Mouse (Mus musculus) subcutaneous adipose tissue, adult 2 months (tissue): ENCODE measurements around the gene Btnl1. TPM values are rescaled to one million over a fixed set of nuclear protein-coding genes. Genes with fewer than 3 reads are reported as not detected.

Experiments used
- polyA plus RNA-seq: library from polyadenylated mRNA; depleted of rRNA; stranded (reverse); fragments of >200 nt; gene quantifications from 2 replicates; pipeline ENCODE4 v1.2.3, GENCODE M21; 2012; ENCODE audit warnings: low replicate concordance; rRNA removed

Gene Btnl1
- not detected in 2 replicates for polyA plus RNA-seq

DNA sequence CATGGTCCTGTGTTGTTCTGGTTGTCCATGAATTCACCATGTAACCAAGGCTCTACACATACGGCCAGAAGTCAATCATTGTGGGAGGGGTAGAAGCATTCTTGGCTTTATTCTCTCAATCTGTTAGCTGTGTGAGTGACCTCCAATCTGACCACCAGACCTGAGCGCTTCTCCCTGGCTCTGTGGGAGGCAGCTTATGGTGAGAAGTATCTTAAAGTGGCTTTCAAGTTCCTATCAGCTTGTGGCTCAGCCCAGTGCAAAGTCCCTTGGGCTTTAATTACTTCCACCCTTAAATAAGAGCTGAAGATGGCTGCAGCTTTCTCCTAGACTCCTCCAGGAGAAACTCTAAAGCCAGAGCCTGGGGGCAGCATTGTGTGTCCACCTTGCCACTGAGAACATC lies at the start of gene Btnl1:
Btnl1 (plus strand) TSS at position 286 of the 400 bp plus-strand sequence.

DNA sequence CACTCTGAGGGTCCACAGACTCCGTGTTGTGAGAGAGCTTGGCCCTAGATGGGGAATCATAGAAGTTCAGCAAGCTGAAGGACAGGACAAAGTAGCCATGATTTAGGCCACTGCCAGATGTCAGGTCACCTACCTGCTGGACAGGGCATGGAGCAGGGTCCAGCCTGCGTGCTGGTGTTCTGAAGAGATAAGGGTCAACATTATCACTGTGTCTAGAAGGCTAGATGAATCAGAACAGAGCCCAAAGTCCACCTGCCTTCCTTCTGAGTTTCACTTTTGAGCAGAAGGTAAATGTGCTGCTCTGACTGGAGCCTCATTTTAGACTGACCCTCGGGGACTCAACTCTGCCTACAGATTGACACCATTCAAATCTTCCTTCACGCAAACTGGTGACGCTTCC lies 22.4 kb upstream of the Btnl1 start, which contains the start of gene Btnl2:
Btnl2 (plus strand) TSS at position 284 of the 400 bp plus-strand sequence.

DNA sequence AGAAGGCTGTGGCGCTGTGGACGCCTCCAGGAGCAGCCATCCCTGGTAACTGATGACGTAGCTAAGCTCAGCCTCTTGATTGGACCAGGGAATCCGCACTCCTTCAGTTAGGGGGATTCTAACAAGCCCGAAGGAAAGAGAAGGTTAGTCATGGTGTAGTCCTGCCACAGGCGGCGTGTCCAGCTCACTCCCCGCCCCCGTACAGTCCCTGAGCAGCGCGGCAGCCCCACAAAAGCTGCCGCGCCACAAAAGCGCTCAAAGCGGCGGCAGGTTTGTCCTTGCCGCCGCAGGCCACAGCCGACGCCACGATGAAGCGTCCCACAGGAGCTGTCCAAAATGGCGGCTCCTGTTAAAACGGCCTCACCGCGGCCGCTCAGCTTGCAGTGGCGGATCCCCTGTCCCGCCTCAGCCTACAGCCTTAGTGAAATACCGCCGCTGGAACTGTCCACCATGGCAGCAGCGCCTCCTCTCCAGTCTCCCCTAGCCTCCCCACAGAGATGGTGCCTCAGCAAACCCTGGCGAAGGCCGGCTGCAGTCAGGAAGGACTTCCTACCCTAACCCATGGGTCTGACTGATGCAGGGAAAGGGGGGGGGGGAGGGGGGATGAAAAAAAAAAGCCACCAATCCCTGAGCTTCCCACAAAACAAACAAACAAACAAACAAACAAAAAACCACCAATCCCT lies 21.9 kb downstream of the Btnl1 start, which contains the start of gene BC051142:
BC051142 (plus strand) TSS at position 110 of the 683 bp plus-strand sequence.

Other genes starting within 250 kb of the Btnl1 start
- gene H2-DMb2, start 233.8 kb upstream of the Btnl1 start, polyA plus RNA-seq, result 4.7 and 9.3 TPM in 2 replicates
- 81.8 and 86.9 TPM in 2 replicates for gene H2-DMb1, start 224.1 kb upstream of the Btnl1 start, polyA plus RNA-seq
- gene Tap1, start 189.6 kb upstream of the Btnl1 start, polyA plus RNA-seq, result 50.0 and 54.7 TPM in 2 replicates
- gene Psmb9, start 189.4 kb upstream of the Btnl1 start, polyA plus RNA-seq, result 69.5 and 80.5 TPM in 2 replicates
- 118 and 150 TPM in 2 replicates for gene Psmb8, start 179.4 kb upstream of the Btnl1 start, polyA plus RNA-seq
- 59.2 and 66.5 TPM in 2 replicates for gene Tap2, start 173.6 kb upstream of the Btnl1 start, polyA plus RNA-seq
- 4.2 and 6.1 TPM in 2 replicates for gene H2-Ob, start 138.2 kb upstream of the Btnl1 start, polyA plus RNA-seq
- gene H2-Ab1, start 119.4 kb upstream of the Btnl1 start, polyA plus RNA-seq, result 701 and 1,325 TPM in 2 replicates
- 503 and 676 TPM in 2 replicates for gene H2-Aa, start 89.3 kb upstream of the Btnl1 start, polyA plus RNA-seq
- 257 and 334 TPM in 2 replicates for gene H2-Eb1, start 71.3 kb upstream of the Btnl1 start, polyA plus RNA-seq
- gene H2-Eb2, start 51.5 kb upstream of the Btnl1 start, polyA plus RNA-seq, result 0.09 and 0.17 TPM in 2 replicates
- 1.3 TPM in 2 replicates for gene Btnl2, start 22.3 kb upstream of the Btnl1 start, polyA plus RNA-seq
- gene BC051142, start 21.7 kb downstream of the Btnl1 start, polyA plus RNA-seq, result 0.94 and 1.8 TPM in 2 replicates
- gene Btnl4, start 100.2 kb downstream of the Btnl1 start, polyA plus RNA-seq, result 0.40 TPM in 1 of 2 replicates, not detected in the other
- not detected in 2 replicates for gene Btnl6, start 140.2 kb downstream of the Btnl1 start, polyA plus RNA-seq
- gene Notch4, start 187.1 kb downstream of the Btnl1 start, polyA plus RNA-seq, result 22.4 and 68.7 TPM in 2 replicates
- 14.5 and 19.6 TPM in 2 replicates for gene Gpsm3, start 212.7 kb downstream of the Btnl1 start, polyA plus RNA-seq
- gene Pbx2, start 214.1 kb downstream of the Btnl1 start, polyA plus RNA-seq, result 51.4 and 93.8 TPM in 2 replicates
- gene Ager, start 220.7 kb downstream of the Btnl1 start, polyA plus RNA-seq, result 2.8 and 4.0 TPM in 2 replicates
- gene Rnf5, start 226.6 kb downstream of the Btnl1 start, polyA plus RNA-seq, result 90.6 and 100 TPM in 2 replicates
- gene Agpat1, start 227.1 kb downstream of the Btnl1 start, polyA plus RNA-seq, result 234 and 241 TPM in 2 replicates
- 5.7 and 6.5 TPM in 2 replicates for gene Egfl8, start 238.8 kb downstream of the Btnl1 start, polyA plus RNA-seq